Mouse (Mus musculus) adrenal gland, adult 18-20 months (tissue): ENCODE measurements around the gene Brinp3. TPM values are rescaled to one million over a fixed set of nuclear protein-coding genes. Genes with fewer than 3 reads are reported as not detected.

Experiments
- DNase-seq, 2 experiments: peaks; one replicate each; pipeline ENCODE4 v3.0.0; 2021 to 2022; ENCODE audit warnings: low spot score in 2 of 2
- total RNA-seq, 2 experiments: library from RNA; stranded (reverse); gene quantifications; 1 replicate in 1 of 2; 2 replicates in 1 of 2; pipeline ENCODE4 v1.2.3; 2021

Gene Brinp3
- total RNA-seq, 2 experiments from 2014 or later, result not detected

DNA sequence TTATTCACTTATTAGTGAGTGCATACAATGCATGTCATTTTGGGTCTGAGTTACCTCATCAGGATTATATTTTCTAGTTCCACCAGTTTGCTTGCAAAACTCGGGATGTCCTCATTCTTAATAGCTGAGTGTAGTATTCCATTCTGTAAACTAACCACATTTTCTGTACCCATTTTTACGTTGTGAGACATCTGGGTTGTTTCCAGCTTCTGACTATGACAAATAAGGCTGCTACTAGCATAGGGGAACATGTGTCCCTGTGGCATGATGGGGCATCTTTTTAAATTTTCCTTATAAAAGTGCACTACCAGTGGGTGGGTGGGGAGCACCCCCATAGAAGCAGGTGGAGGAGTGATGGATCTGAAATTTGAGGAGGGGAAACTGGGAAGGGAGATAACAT, 292.7 kb downstream of the Brinp3 start:
- DNase-seq, result no peak

DNA sequence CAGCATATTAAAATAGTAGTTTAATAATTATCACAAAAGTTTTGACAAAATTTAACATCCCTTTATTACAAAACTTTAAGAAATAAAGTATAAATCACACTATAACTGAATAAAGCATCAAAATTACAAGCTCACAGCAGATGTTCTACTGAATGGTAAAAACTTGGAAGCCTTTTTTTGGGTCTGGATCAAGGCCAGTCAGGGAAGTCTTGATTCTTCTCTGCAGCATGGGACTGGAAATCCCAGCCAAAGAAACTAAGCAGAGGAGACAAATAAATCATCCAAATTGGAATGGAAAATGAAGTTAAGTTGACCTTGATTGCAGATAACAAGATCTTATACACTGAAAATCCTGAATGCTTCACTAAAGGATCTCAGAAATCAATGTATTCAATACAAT, 298.3 kb downstream of the Brinp3 start:
- no peak for DNase-seq

DNA sequence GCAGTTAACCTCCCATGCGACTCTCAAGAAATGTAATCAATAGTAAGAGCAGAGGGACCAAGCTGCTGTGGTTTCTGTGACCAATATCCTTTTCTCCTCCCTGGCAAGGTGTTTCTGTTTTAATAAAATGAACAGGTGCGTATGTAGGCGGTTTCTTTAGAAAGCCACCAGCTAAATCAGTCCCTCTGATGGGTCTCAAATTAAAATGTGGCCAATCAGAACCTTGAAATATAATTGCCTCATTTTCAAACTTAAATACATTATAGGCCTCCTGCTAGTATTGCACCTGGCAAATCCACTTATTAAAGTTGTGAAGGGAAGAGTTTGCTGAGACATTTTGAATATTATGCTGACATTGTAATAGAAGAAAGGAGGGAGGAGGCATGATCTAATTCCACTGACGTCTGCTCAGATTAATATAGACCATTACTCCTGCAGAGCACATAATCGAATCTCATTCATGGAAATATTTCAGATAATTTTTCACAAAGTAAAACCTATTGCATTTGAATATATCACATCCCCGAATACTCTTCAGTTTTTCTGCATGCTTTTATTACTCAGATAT, 305.5 kb downstream of the Brinp3 start:
- no peak for DNase-seq

DNA sequence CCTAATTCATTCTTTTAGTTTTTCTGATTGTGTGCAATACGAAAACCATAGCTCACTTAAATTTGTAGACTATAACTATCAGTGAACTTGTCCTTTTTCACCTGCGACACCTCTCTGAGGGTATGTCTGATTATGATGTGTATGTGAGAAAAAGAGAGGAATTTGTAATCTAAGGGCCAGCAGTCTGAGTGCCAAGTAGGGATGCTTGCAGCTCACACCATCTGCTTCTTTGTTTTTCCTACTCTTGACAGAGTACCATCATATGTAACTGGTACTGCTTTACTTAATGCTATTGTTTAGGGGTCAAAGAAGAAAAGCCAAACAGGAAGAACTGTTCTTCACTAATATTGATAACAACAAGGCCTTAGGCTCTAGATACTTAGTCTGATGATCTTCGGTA, 307.3 kb downstream of the Brinp3 start:
- no peak for DNase-seq

GRCm38 (mm10) chr1:146807765-146808164, 313.2 kb downstream of the Brinp3 start:
- DNase-seq, result no peak

DNA sequence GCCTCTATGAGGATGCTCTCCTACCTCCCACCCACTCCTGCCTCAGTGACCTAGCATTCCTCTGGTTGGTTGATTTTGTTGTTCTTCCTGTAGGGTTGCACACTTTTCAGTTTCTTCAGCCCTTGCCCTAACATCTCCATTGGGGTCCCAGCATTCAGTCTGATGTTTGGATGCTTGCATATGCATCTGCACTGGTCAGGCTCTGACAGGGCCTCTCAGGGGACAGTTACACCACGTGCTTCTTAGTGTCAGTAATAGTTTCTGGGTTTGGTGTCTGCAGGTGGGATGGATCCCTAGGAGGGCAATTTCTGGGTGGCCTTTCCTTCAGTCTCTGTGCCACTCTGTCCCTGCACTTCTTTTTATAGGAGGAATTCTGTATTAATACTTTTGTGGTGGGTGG, 339.3 kb downstream of the Brinp3 start:
- DNase-seq, result no peak

DNA sequence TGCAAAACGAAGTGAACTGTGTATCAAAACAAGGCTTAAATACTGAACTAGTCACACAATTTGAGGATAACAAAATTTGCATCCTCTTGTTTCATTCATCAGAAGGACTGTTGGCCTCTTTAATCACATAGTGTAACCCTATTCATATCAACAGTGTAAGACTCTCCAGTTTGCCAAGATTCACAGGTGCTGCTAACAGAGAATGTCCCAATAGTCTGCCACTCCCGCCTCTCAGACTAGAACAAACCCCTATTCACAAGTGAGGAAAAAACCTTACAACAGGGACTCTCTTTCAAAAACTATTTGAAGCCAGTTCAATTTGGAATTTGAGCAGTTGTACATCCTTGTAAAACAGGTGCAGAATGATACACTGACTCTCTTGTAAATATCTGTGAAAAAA, 349.5 kb downstream of the Brinp3 start:
- DNase-seq, result no peak

- DNase-seq, result no peak
These were observed 354.3 kb downstream of the Brinp3 start for GRCm38 (mm10) chr1:146848892-146849291.

DNA sequence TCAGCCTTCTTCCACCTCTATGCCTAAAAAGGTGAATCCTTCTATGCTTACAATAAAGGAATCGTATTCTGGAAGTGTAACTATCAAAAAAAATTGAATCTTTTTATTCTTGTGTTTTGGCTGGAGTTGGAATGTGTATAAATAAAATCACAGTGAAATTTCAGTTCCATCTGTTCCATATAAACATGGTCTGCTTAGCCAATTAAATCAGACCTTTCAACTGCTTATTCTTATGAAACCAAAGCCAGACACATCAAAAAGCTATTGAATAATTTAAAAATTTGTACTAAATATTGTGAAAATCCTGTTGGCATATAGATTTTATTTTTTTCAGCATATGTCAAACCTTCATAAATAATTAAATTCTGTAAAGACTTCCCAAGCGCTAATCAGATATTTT, 355.6 kb downstream of the Brinp3 start:
- no peak for DNase-seq

DNA sequence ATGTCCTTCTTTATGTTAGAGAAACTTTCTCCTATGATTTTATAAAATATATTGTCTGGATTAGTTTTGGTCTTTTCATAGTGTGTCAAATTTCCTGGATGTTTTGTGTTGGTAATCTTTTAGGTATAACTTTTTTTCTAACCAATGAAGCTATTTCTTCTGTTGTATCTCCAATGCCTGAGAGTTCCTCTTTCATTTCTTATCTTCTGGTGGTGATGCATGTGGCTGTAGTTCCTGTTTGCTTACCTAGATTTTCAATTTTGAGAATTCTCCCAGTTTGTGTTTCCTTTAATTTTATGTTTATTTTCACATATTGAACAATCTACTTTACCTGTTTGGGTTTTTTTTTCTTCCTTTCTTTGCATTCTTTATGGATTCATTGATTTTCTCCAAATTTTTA, 404.1 kb downstream of the Brinp3 start:
- DNase-seq, result no peak

DNA sequence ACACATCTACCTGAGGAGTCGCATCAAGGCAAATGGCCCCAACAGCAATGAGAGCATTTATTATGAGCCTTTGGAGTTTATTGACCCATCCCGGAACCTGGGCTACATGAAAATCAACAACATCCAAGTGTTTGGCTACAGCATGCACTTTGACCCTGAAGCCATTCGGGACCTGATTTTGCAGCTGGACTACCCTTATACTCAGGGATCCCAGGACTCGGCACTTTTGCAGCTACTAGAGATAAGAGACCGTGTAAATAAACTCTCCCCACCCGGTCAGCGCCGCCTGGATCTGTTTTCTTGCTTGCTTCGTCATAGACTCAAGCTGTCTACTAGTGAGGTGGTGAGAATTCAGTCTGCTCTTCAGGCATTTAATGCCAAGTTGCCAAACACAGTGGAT, 407.1 kb downstream of the Brinp3 start:
- no peak for DNase-seq

GRCm38 (mm10) chr1:146939463-146940389, 445.2 kb downstream of the Brinp3 start:
- DNase-seq, result no peak
